ENCODE assay signal across 8 mouse cellular contexts in the genomic region with DNA sequence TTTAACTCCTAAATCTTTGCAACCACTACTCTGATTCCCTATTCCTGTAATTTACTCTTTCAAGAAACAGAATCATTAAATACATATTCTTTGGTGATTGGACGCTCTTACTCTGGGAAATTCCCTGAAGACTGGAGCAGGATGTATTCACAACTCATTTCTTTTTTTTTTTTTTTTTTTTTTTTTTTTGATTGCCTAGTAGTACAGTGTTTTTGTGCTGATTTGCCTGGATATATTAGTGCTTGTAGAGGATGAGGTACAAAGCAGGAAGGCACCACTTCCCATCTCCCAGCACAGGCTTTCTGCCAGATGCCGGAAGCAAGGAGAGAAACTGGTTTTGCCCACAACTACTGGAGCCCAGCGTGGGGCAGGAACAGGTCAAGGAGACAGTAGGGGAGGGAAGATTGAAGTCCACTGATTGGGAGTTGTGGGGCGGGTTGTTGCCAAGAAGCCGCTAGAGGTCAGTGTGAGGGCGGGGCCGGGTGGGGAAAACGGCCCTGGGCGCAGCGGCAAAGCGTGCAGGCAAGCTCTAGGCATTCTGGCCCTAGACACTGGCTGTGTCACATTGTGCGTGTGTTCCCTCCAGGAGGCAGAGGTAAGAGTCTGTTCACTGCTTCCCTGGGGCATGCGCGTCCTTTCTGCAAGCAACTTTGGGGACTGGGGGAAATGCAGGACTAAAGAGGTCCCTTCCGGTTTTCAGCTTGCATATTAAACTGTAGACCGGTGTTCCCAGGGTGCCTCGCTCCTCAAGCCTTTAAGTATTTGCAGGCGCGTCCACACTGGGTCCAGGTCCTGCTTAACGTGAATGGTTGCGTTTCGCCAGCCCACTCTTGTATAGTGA. TPM values are rescaled to one million over a fixed set of nuclear protein-coding genes. Genes with fewer than 3 reads are reported as not detected.
DNase-seq lines count a peak whose midpoint lies in the region; ATAC-seq and TF ChIP-seq lines count a peak whose summit lies in the region.

TSS of gene Nqo2 (plus strand) at position 482 of the 841 bp plus-strand sequence.

- H3K4me1 ChIP-seq in heart, embryonic 10.5 days = peaks cover 16% of the 10 kb centered on the region
- peaks cover 11% of the 10 kb centered on the region for H3K4me1 ChIP-seq in kidney, embryonic 15.5 days

- H3K9me3 ChIP-seq in heart, embryonic 10.5 days = no peaks in the 10 kb centered on the region
- no peaks in the 10 kb centered on the region for H3K9me3 ChIP-seq in kidney, embryonic 15.5 days (replicated peaks)

- H3K4me2 ChIP-seq in kidney, embryonic 15.5 days = peak within 1 kb of the TSS; percentile 67
- peak within 1 kb of the TSS; percentile 68 for H3K4me2 ChIP-seq in myocyte (ENCODE audit: low read depth)

- peak; percentile 42 to 45 for DNase-seq in B cell, adult 2 months
- DNase-seq in brain, adult 2 months (ENCODE audit: low read depth, low spot score) = peak; percentile 88
- peak; percentile 92 for DNase-seq in heart, embryonic 10.5 days (ENCODE audit: low spot score)
- peak; percentile 78 for DNase-seq in liver
- peak; percentile 60 for DNase-seq in splenic B cell, adult 2 months (ENCODE audit: low read depth, low spot score)

- peak within 1 kb of the TSS; percentile 63 for H3K9ac ChIP-seq in kidney, embryonic 15.5 days

- WGBS in heart, embryonic 10.5 days = 2% methylated on average over 22 of the region's 22 CpGs
- WGBS in kidney, embryonic 15.5 days = 3% methylated on average over 22 of the region's 22 CpGs

- peaks cover 16% of the 10 kb centered on the region for H3K79me2 ChIP-seq in myocyte (ENCODE audit: control insufficient read depth, insufficient read depth)

- H3ac ChIP-seq in myocyte (ENCODE audit: control insufficient read depth, insufficient read length) = peak within 1 kb of the TSS; percentile 45

- ATAC-seq in erythroblast, adult 5-6 weeks (replicated peaks; ENCODE audit: low FRiP score, poor library complexity, severe bottlenecking) = peak; percentile 83
- ATAC-seq in kidney, embryonic 15.5 days (replicated peaks; ENCODE audit: low FRiP score) = peak; percentile 94

- no peaks in the 10 kb centered on the region for H3K27me3 ChIP-seq in heart, embryonic 10.5 days (ENCODE audit: insufficient read depth, poor library complexity, severe bottlenecking)
- H3K27me3 ChIP-seq in kidney, embryonic 15.5 days = no peaks in the 10 kb centered on the region
- H3K27me3 ChIP-seq in myocyte (ENCODE audit: control insufficient read depth, insufficient read depth, insufficient read length) = no peaks in the 10 kb centered on the region
- no peaks in the 10 kb centered on the region for H3K27me3 ChIP-seq in splenic B cell, adult 2 months (ENCODE audit: control insufficient read depth, insufficient read depth, low read length, poor library complexity, severe bottlenecking)

- peak; percentile 97 for TF ChIP-seq POLR2A in myocyte (IDR thresholded peaks at IDR 0.05; ENCODE audit: insufficient read length, low read depth)

- no peaks in the 10 kb centered on the region for H3K36me3 ChIP-seq in heart, embryonic 10.5 days
- no peaks in the 10 kb centered on the region for H3K36me3 ChIP-seq in kidney, embryonic 15.5 days
- H3K36me3 ChIP-seq in myocyte (ENCODE audit: control insufficient read depth, insufficient read depth) = no peaks in the 10 kb centered on the region
- no peaks in the 10 kb centered on the region for H3K36me3 ChIP-seq in splenic B cell, adult 2 months (ENCODE audit: control insufficient read depth, insufficient read depth, low read length, poor library complexity, severe bottlenecking)

- H3K4me3 ChIP-seq in heart, embryonic 10.5 days = peak within 1 kb of the TSS; percentile 67
- H3K4me3 ChIP-seq in kidney, embryonic 15.5 days (replicated peaks) = peak within 1 kb of the TSS; percentile 62
- peak within 1 kb of the TSS; percentile 52 for H3K4me3 ChIP-seq in myocyte

- H3K27ac ChIP-seq in heart, embryonic 10.5 days = peak within 1 kb of the TSS; percentile 91
- H3K27ac ChIP-seq in kidney, embryonic 15.5 days = peak within 1 kb of the TSS; percentile 98

TF ChIP-seq in myocyte, 11 proteins besides CTCF, POLR2A, EP300 and RAD21:
- TF ChIP-seq POLR2AphosphoS2 (IDR thresholded peaks at IDR 0.05; ENCODE audit: insufficient read length, low read depth) (peak; percentile 95), CEBPB (IDR thresholded peaks at IDR 0.05; ENCODE audit: insufficient read depth, poor library complexity, severe bottlenecking) (no peak), E2F4 (IDR thresholded peaks at IDR 0.05; ENCODE audit: insufficient read depth) (no peak), USF1 (IDR thresholded peaks at IDR 0.05; ENCODE audit: low read depth) (no peak), REST (IDR thresholded peaks at IDR 0.05; ENCODE audit: insufficient read depth, insufficient read length) (peak; percentile 22)

RNA-seq across cellular contexts. Expression of gene Nqo2, which starts in this region (rescaled TPM):
- 14.4 and 16.3 TPM in 2 replicates for total RNA-seq in erythroblast, adult 5-6 weeks (2015; ENCODE audit: low replicate concordance)
- 8.2 and 8.6 TPM in 2 replicates for total RNA-seq in erythroblast, adult 5-6 weeks (2017; ENCODE audit: low replicate concordance)
- 30.3 and 31.4 TPM in 2 replicates for polyA plus RNA-seq in heart, embryonic 10.5 days (2016; fragmentation: Nextera tagmentation; extraction: Ambion mirVana)
- polyA plus RNA-seq in kidney, embryonic 15.5 days (2015; fragmentation: Nextera tagmentation; extraction: Ambion mirVana) = 26.1 and 26.2 TPM in 2 replicates
- 25.1 TPM for polyA plus RNA-seq in myocyte (2012; fragmentation: generic; extraction: Trizol)

Comparison
In these comparisons a context has a peak if more than half of its experiments do, and no peak if none do; other contexts are left out.
1. Peak in every context shown above with its lines: DNase-seq, ATAC-seq, H3K4me3 ChIP-seq and H3K27ac ChIP-seq.